Mouse (Mus musculus): Measurements from ENCODE around the gene Eif2a. TPM values are rescaled to one million over a fixed set of nuclear protein-coding genes. Genes with fewer than 3 reads are reported as not detected.

Gene Eif2a
- polyA plus RNA-seq, 1 experiment, result 14.4 TPM

- Histone ChIP-seq H3K36me3 (ENCODE audit: control insufficient read depth, insufficient read depth) (peaks cover 16% of the 10 kb centered on the region), H3K27me3 (ENCODE audit: control insufficient read depth, insufficient read depth, insufficient read length) (no peaks in the 10 kb centered on the region), H3K4me2 (ENCODE audit: low read depth) (peak overlapping the region; percentile 76), H3ac (ENCODE audit: control insufficient read depth, insufficient read length) (peak overlapping the region; percentile 81), H3K79me2 (ENCODE audit: control insufficient read depth, insufficient read depth) (peaks cover 49% of the 10 kb centered on the region), H3K4me3 (peak overlapping the region; percentile 53)
- TF ChIP-seq POLR2A (IDR thresholded peaks at IDR 0.05; ENCODE audit: insufficient read length, low read depth) (no peak), TCF3 (IDR thresholded peaks at IDR 0.05; ENCODE audit: insufficient read length, low read depth) (no peak), CEBPB (IDR thresholded peaks at IDR 0.05; ENCODE audit: insufficient read depth, poor library complexity, severe bottlenecking) (no peak), TCF12 (IDR thresholded peaks at IDR 0.05; ENCODE audit: insufficient read depth, poor library complexity, severe bottlenecking) (no peak), POLR2AphosphoS2 (IDR thresholded peaks at IDR 0.05; ENCODE audit: insufficient read length, low read depth) (no peak), E2F4 (IDR thresholded peaks at IDR 0.05; ENCODE audit: insufficient read depth) (no peak), REST (IDR thresholded peaks at IDR 0.05; ENCODE audit: insufficient read depth, insufficient read length) (no peak), USF1 (IDR thresholded peaks at IDR 0.05; ENCODE audit: low read depth) (no peak), SRF (IDR thresholded peaks at IDR 0.05; ENCODE audit: control insufficient read depth, insufficient read length, low read depth) (no peak), MYOG (IDR thresholded peaks at IDR 0.05; ENCODE audit: control insufficient read depth in 1 of 3, insufficient read depth in 1 of 3, insufficient read length in 2 of 3, low read depth in 2 of 3) (no peak), MYOD1 (IDR thresholded peaks at IDR 0.05; ENCODE audit: control insufficient read depth in 1 of 3, insufficient read length in 2 of 3, low read depth in 2 of 3) (no peak), MAX (IDR thresholded peaks at IDR 0.05; ENCODE audit: low read depth) (no peak)
Measured at GRCm38 (mm10) chr3:58525166-58525565, 455 bp upstream of the Eif2a start.

GRCm38 (mm10) chr3:58526408-58526737 lies 752 bp downstream of the Eif2a start:
- Histone ChIP-seq H3K4me2 (ENCODE audit: low read depth) (peak overlapping the region; percentile 89), H3ac (ENCODE audit: control insufficient read depth, insufficient read length) (no peak overlapping the region), H3K4me3 (peak overlapping the region; percentile 53), H3K79me2 (ENCODE audit: control insufficient read depth, insufficient read depth) (peaks cover 52% of the 10 kb centered on the region), H3K36me3 (ENCODE audit: control insufficient read depth, insufficient read depth) (peaks cover 16% of the 10 kb centered on the region), H3K27me3 (ENCODE audit: control insufficient read depth, insufficient read depth, insufficient read length) (no peaks in the 10 kb centered on the region)
- TF ChIP-seq E2F4 (IDR thresholded peaks at IDR 0.05; ENCODE audit: insufficient read depth), result no peak
- no peak for TF ChIP-seq MAX (IDR thresholded peaks at IDR 0.05; ENCODE audit: low read depth)
- TF ChIP-seq POLR2A (IDR thresholded peaks at IDR 0.05; ENCODE audit: insufficient read length, low read depth), result no peak
- no peak for TF ChIP-seq MYOD1 (IDR thresholded peaks at IDR 0.05; ENCODE audit: control insufficient read depth in 1 of 3, insufficient read length in 2 of 3, low read depth in 2 of 3)
- no peak for TF ChIP-seq SRF (IDR thresholded peaks at IDR 0.05; ENCODE audit: control insufficient read depth, insufficient read length, low read depth)
- TF ChIP-seq POLR2AphosphoS2 (IDR thresholded peaks at IDR 0.05; ENCODE audit: insufficient read length, low read depth), result no peak
- TF ChIP-seq TCF12 (IDR thresholded peaks at IDR 0.05; ENCODE audit: insufficient read depth, poor library complexity, severe bottlenecking), result no peak
- no peak for TF ChIP-seq TCF3 (IDR thresholded peaks at IDR 0.05; ENCODE audit: insufficient read length, low read depth)
- no peak for TF ChIP-seq MYOG (IDR thresholded peaks at IDR 0.05; ENCODE audit: control insufficient read depth in 1 of 3, insufficient read depth in 1 of 3, insufficient read length in 2 of 3, low read depth in 2 of 3)
- TF ChIP-seq USF1 (IDR thresholded peaks at IDR 0.05; ENCODE audit: low read depth), result no peak
- TF ChIP-seq CEBPB (IDR thresholded peaks at IDR 0.05; ENCODE audit: insufficient read depth, poor library complexity, severe bottlenecking), result no peak
- TF ChIP-seq REST (IDR thresholded peaks at IDR 0.05; ENCODE audit: insufficient read depth, insufficient read length), result no peak

GRCm38 (mm10) chr3:58536573-58536972 lies 11.0 kb downstream of the Eif2a start:
- H3K4me2 ChIP-seq (ENCODE audit: low read depth), result no peak overlapping the region
- H3K79me2 ChIP-seq (ENCODE audit: control insufficient read depth, insufficient read depth), result no peaks in the 10 kb centered on the region
- no peak overlapping the region for H3K4me3 ChIP-seq
- no peak for TF ChIP-seq MYOG (IDR thresholded peaks at IDR 0.05; ENCODE audit: control insufficient read depth in 1 of 3, insufficient read depth in 1 of 3, insufficient read length in 2 of 3, low read depth in 2 of 3)
- no peak for TF ChIP-seq SRF (IDR thresholded peaks at IDR 0.05; ENCODE audit: control insufficient read depth, insufficient read length, low read depth)
- TF ChIP-seq E2F4 (IDR thresholded peaks at IDR 0.05; ENCODE audit: insufficient read depth), result no peak
- TF ChIP-seq MAX (IDR thresholded peaks at IDR 0.05; ENCODE audit: low read depth), result no peak
- TF ChIP-seq REST (IDR thresholded peaks at IDR 0.05; ENCODE audit: insufficient read depth, insufficient read length), result no peak
- TF ChIP-seq CEBPB (IDR thresholded peaks at IDR 0.05; ENCODE audit: insufficient read depth, poor library complexity, severe bottlenecking), result no peak
- TF ChIP-seq MYOD1 (IDR thresholded peaks at IDR 0.05; ENCODE audit: control insufficient read depth in 1 of 3, insufficient read length in 2 of 3, low read depth in 2 of 3), result no peak
- no peak for TF ChIP-seq POLR2AphosphoS2 (IDR thresholded peaks at IDR 0.05; ENCODE audit: insufficient read length, low read depth)
- TF ChIP-seq TCF3 (IDR thresholded peaks at IDR 0.05; ENCODE audit: insufficient read length, low read depth), result no peak
- TF ChIP-seq POLR2A (IDR thresholded peaks at IDR 0.05; ENCODE audit: insufficient read length, low read depth), result no peak
- TF ChIP-seq TCF12 (IDR thresholded peaks at IDR 0.05; ENCODE audit: insufficient read depth, poor library complexity, severe bottlenecking), result no peak
- no peak for TF ChIP-seq USF1 (IDR thresholded peaks at IDR 0.05; ENCODE audit: low read depth)
- H3K36me3 ChIP-seq (ENCODE audit: control insufficient read depth, insufficient read depth), result peaks cover 24% of the 10 kb centered on the region
- H3ac ChIP-seq (ENCODE audit: control insufficient read depth, insufficient read length), result no peak overlapping the region
- H3K27me3 ChIP-seq (ENCODE audit: control insufficient read depth, insufficient read depth, insufficient read length), result no peaks in the 10 kb centered on the region

- peaks cover 24% of the 10 kb centered on the region for H3K36me3 ChIP-seq (ENCODE audit: control insufficient read depth, insufficient read depth)
- H3K4me2 ChIP-seq (ENCODE audit: low read depth), result no peak overlapping the region
- H3K79me2 ChIP-seq (ENCODE audit: control insufficient read depth, insufficient read depth), result no peaks in the 10 kb centered on the region
- H3K4me3 ChIP-seq, result no peak overlapping the region
- no peaks in the 10 kb centered on the region for H3K27me3 ChIP-seq (ENCODE audit: control insufficient read depth, insufficient read depth, insufficient read length)
- TF ChIP-seq POLR2AphosphoS2 (IDR thresholded peaks at IDR 0.05; ENCODE audit: insufficient read length, low read depth) (no peak), MYOD1 (IDR thresholded peaks at IDR 0.05; ENCODE audit: control insufficient read depth in 1 of 3, insufficient read length in 2 of 3, low read depth in 2 of 3) (no peak), TCF3 (IDR thresholded peaks at IDR 0.05; ENCODE audit: insufficient read length, low read depth) (no peak), CEBPB (IDR thresholded peaks at IDR 0.05; ENCODE audit: insufficient read depth, poor library complexity, severe bottlenecking) (no peak), USF1 (IDR thresholded peaks at IDR 0.05; ENCODE audit: low read depth) (no peak), MAX (IDR thresholded peaks at IDR 0.05; ENCODE audit: low read depth) (no peak), REST (IDR thresholded peaks at IDR 0.05; ENCODE audit: insufficient read depth, insufficient read length) (no peak), E2F4 (IDR thresholded peaks at IDR 0.05; ENCODE audit: insufficient read depth) (no peak), POLR2A (IDR thresholded peaks at IDR 0.05; ENCODE audit: insufficient read length, low read depth) (no peak), SRF (IDR thresholded peaks at IDR 0.05; ENCODE audit: control insufficient read depth, insufficient read length, low read depth) (no peak), MYOG (IDR thresholded peaks at IDR 0.05; ENCODE audit: control insufficient read depth in 1 of 3, insufficient read depth in 1 of 3, insufficient read length in 2 of 3, low read depth in 2 of 3) (no peak), TCF12 (IDR thresholded peaks at IDR 0.05; ENCODE audit: insufficient read depth, poor library complexity, severe bottlenecking) (no peak)
- H3ac ChIP-seq (ENCODE audit: control insufficient read depth, insufficient read length), result no peak overlapping the region
Measured at GRCm38 (mm10) chr3:58552001-58552811, 26.6 kb downstream of the Eif2a start.
